Mouse (Mus musculus): ENCODE results near the gene Dcaf6. TPM values are rescaled to one million over a fixed set of nuclear protein-coding genes. Genes with fewer than 3 reads are reported as not detected.

Dcaf6 gene
- polyA plus RNA-seq, 1 experiment from 2014 or later: 14.3 TPM

- H3K27ac ChIP-seq (ENCODE audit: low read depth): no peak overlapping the region
- no peak overlapping the region for H3K4me2 ChIP-seq (ENCODE audit: low read length)
These were observed 9.4 kb upstream of the Dcaf6 start for GRCm38 (mm10) chr1:165469717-165470116.

GRCm38 (mm10) chr1:165468971-165469370 is 8.7 kb upstream of the Dcaf6 start:
- no peaks in the 10 kb centered on the region for H3K36me3 ChIP-seq (ENCODE audit: control insufficient read depth, insufficient read depth, low read length)
- H3K27me3 ChIP-seq (replicated peaks; ENCODE audit: control insufficient read depth, insufficient read depth, low read length): no peaks in the 10 kb centered on the region
- no peak overlapping the region for H3K4me2 ChIP-seq (ENCODE audit: low read length)
- H3K27ac ChIP-seq (ENCODE audit: low read depth): no peak overlapping the region
- ATAC-seq (replicated peaks; ENCODE audit: low FRiP score, low TSS enrichment, low read depth) (no peak), DNase-seq (ENCODE audit: low spot score) (no peak)
- no peak overlapping the region for H3K9ac ChIP-seq (ENCODE audit: low read length)
- H3K9me3 ChIP-seq (ENCODE audit: control insufficient read depth, low read length): no peaks in the 10 kb centered on the region
- no peaks in the 10 kb centered on the region for H3K4me1 ChIP-seq (replicated peaks; ENCODE audit: control insufficient read depth, insufficient read depth, low read length)
- H3K4me3 ChIP-seq (ENCODE audit: low read depth, low read length): no peak overlapping the region

More at GRCm38 (mm10) chr1:165469717-165470116, 9.4 kb upstream of the Dcaf6 start:
- no peak for DNase-seq (ENCODE audit: low spot score)
- H3K4me3 ChIP-seq (ENCODE audit: low read depth, low read length): no peak overlapping the region
- no peaks in the 10 kb centered on the region for H3K27me3 ChIP-seq (replicated peaks; ENCODE audit: control insufficient read depth, insufficient read depth, low read length)
- H3K9ac ChIP-seq (ENCODE audit: low read length): no peak overlapping the region
- H3K9me3 ChIP-seq (ENCODE audit: control insufficient read depth, low read length): no peaks in the 10 kb centered on the region
- H3K36me3 ChIP-seq (ENCODE audit: control insufficient read depth, insufficient read depth, low read length): no peaks in the 10 kb centered on the region
- ATAC-seq (replicated peaks; ENCODE audit: low FRiP score, low TSS enrichment, low read depth): no peak
- no peaks in the 10 kb centered on the region for H3K4me1 ChIP-seq (replicated peaks; ENCODE audit: control insufficient read depth, insufficient read depth, low read length)

GRCm38 (mm10) chr1:165464574-165464973 is 4.3 kb upstream of the Dcaf6 start:
- WGBS: 66% methylated on average over 3 of the region's 3 CpGs
- no peak for ATAC-seq (replicated peaks; ENCODE audit: low FRiP score, low TSS enrichment, low read depth)

GRCm38 (mm10) chr1:165462861-165463260 is 2.6 kb upstream of the Dcaf6 start:
- Histone ChIP-seq H3K9me3 (ENCODE audit: control insufficient read depth, low read length) (no peaks in the 10 kb centered on the region), H3K4me1 (replicated peaks; ENCODE audit: control insufficient read depth, insufficient read depth, low read length) (0 out of 2 replicates have a peak, but pooled peaks cover 2% of the 10 kb centered on the region), H3K27ac (ENCODE audit: low read depth) (no peak overlapping the region), H3K36me3 (ENCODE audit: control insufficient read depth, insufficient read depth, low read length) (no peaks in the 10 kb centered on the region), H3K4me3 (ENCODE audit: low read depth, low read length) (no peak overlapping the region), H3K27me3 (replicated peaks; ENCODE audit: control insufficient read depth, insufficient read depth, low read length) (no peaks in the 10 kb centered on the region), H3K4me2 (ENCODE audit: low read length) (no peak overlapping the region; the same call in 1 of the 2 replicates), H3K9ac (ENCODE audit: low read length) (no peak overlapping the region)
- ATAC-seq (replicated peaks; ENCODE audit: low FRiP score, low TSS enrichment, low read depth): no peak
- no peak for DNase-seq (ENCODE audit: low spot score)
- WGBS: 61% methylated on average over 1 of the region's 1 CpGs

More at GRCm38 (mm10) chr1:165464574-165464973, 4.3 kb upstream of the Dcaf6 start:
- no peaks in the 10 kb centered on the region for H3K9me3 ChIP-seq (ENCODE audit: control insufficient read depth, low read length)
- 0 out of 2 replicates have a peak, but pooled peaks cover 2% of the 10 kb centered on the region for H3K4me1 ChIP-seq (replicated peaks; ENCODE audit: control insufficient read depth, insufficient read depth, low read length)
- H3K36me3 ChIP-seq (ENCODE audit: control insufficient read depth, insufficient read depth, low read length): no peaks in the 10 kb centered on the region
- H3K9ac ChIP-seq (ENCODE audit: low read length): no peak overlapping the region
- H3K27ac ChIP-seq (ENCODE audit: low read depth): no peak overlapping the region
- no peaks in the 10 kb centered on the region for H3K27me3 ChIP-seq (replicated peaks; ENCODE audit: control insufficient read depth, insufficient read depth, low read length)
- H3K4me2 ChIP-seq (ENCODE audit: low read length): no peak overlapping the region
- no peak overlapping the region for H3K4me3 ChIP-seq (ENCODE audit: low read depth, low read length)
- DNase-seq (ENCODE audit: low spot score): no peak

- peak overlapping the region; percentile 86 for H3K4me3 ChIP-seq (ENCODE audit: low read depth, low read length)
- no peak for DNase-seq (ENCODE audit: low spot score)
- H3K27me3 ChIP-seq (replicated peaks; ENCODE audit: control insufficient read depth, insufficient read depth, low read length): no peaks in the 10 kb centered on the region
- H3K4me2 ChIP-seq (ENCODE audit: low read length): peak overlapping the region; percentile 68
- no peak for ATAC-seq (replicated peaks; ENCODE audit: low FRiP score, low TSS enrichment, low read depth)
- peak overlapping the region; percentile 69 for H3K9ac ChIP-seq (ENCODE audit: low read length)
- 2% methylated on average over 9 of the region's 9 CpGs for WGBS
- H3K27ac ChIP-seq (ENCODE audit: low read depth): peak overlapping the region; percentile 83
- H3K36me3 ChIP-seq (ENCODE audit: control insufficient read depth, insufficient read depth, low read length): no peaks in the 10 kb centered on the region
- 0 out of 2 replicates have a peak, but pooled peaks cover 2% of the 10 kb centered on the region for H3K4me1 ChIP-seq (replicated peaks; ENCODE audit: control insufficient read depth, insufficient read depth, low read length)
- H3K9me3 ChIP-seq (ENCODE audit: control insufficient read depth, low read length): no peaks in the 10 kb centered on the region
These were observed 1.4 kb upstream of the Dcaf6 start for GRCm38 (mm10) chr1:165461681-165462080.

- peak; percentile 96 for DNase-seq (ENCODE audit: low spot score)
- H3K4me3 ChIP-seq (ENCODE audit: low read depth, low read length): peak overlapping the region; percentile 86
- H3K36me3 ChIP-seq (ENCODE audit: control insufficient read depth, insufficient read depth, low read length): no peaks in the 10 kb centered on the region
- peak overlapping the region; percentile 91 for H3K27ac ChIP-seq (ENCODE audit: low read depth)
- H3K4me2 ChIP-seq (ENCODE audit: low read length): peak overlapping the region; percentile 70
- peak overlapping the region; percentile 80 for H3K9ac ChIP-seq (ENCODE audit: low read length)
- WGBS: under 1% methylated on average over 41 of the region's 41 CpGs
- no peaks in the 10 kb centered on the region for H3K9me3 ChIP-seq (ENCODE audit: control insufficient read depth, low read length)
- ATAC-seq (replicated peaks; ENCODE audit: low FRiP score, low TSS enrichment, low read depth): peak; percentile 97
- H3K4me1 ChIP-seq (replicated peaks; ENCODE audit: control insufficient read depth, insufficient read depth, low read length): 0 out of 2 replicates have a peak, but pooled peaks cover 2% of the 10 kb centered on the region
- no peaks in the 10 kb centered on the region for H3K27me3 ChIP-seq (replicated peaks; ENCODE audit: control insufficient read depth, insufficient read depth, low read length)
These were observed 614 bp upstream of the Dcaf6 start for GRCm38 (mm10) chr1:165460801-165461377.

- Histone ChIP-seq H3K9me3 (ENCODE audit: control insufficient read depth, low read length) (no peaks in the 10 kb centered on the region), H3K4me3 (ENCODE audit: low read depth, low read length) (peak overlapping the region; percentile 86), H3K36me3 (ENCODE audit: control insufficient read depth, insufficient read depth, low read length) (no peaks in the 10 kb centered on the region), H3K9ac (ENCODE audit: low read length) (peak overlapping the region; percentile 80), H3K4me1 (replicated peaks; ENCODE audit: control insufficient read depth, insufficient read depth, low read length) (0 out of 2 replicates have a peak, but pooled peaks cover 2% of the 10 kb centered on the region), H3K27ac (ENCODE audit: low read depth) (peak overlapping the region; percentile 91), H3K27me3 (replicated peaks; ENCODE audit: control insufficient read depth, insufficient read depth, low read length) (no peaks in the 10 kb centered on the region), H3K4me2 (ENCODE audit: low read length) (peak overlapping the region; percentile 70)
- DNase-seq (ENCODE audit: low spot score): peak; percentile 84
- WGBS: 1% methylated on average over 57 of the region's 60 CpGs
- no peak for ATAC-seq (replicated peaks; ENCODE audit: low FRiP score, low TSS enrichment, low read depth)
These were observed 633 bp downstream of the Dcaf6 start for GRCm38 (mm10) chr1:165459503-165460181.

- H3K36me3 ChIP-seq (ENCODE audit: control insufficient read depth, insufficient read depth, low read length): no peaks in the 10 kb centered on the region
- H3K9ac ChIP-seq (ENCODE audit: low read length): peak overlapping the region; percentile 80
- no peak for ATAC-seq (replicated peaks; ENCODE audit: low FRiP score, low TSS enrichment, low read depth)
- H3K4me1 ChIP-seq (replicated peaks; ENCODE audit: control insufficient read depth, insufficient read depth, low read length): 0 out of 2 replicates have a peak, but pooled peaks cover 2% of the 10 kb centered on the region
- H3K27ac ChIP-seq (ENCODE audit: low read depth): no peak overlapping the region
- no peaks in the 10 kb centered on the region for H3K27me3 ChIP-seq (replicated peaks; ENCODE audit: control insufficient read depth, insufficient read depth, low read length)
- WGBS: 18% methylated on average over 7 of the region's 7 CpGs
- no peak for DNase-seq (ENCODE audit: low spot score)
- peak overlapping the region; percentile 86 for H3K4me3 ChIP-seq (ENCODE audit: low read depth, low read length)
- H3K9me3 ChIP-seq (ENCODE audit: control insufficient read depth, low read length): no peaks in the 10 kb centered on the region
- H3K4me2 ChIP-seq (ENCODE audit: low read length): peak overlapping the region; percentile 70
These were observed 1.2 kb downstream of the Dcaf6 start for GRCm38 (mm10) chr1:165459041-165459502.

All from intestine, embryonic 14.5 days (tissue).